Comparison of ENCODE assay signal across 15 mouse cellular contexts in genomic region chr5:67227682-67228444, GRCm38 (mm10). TPM values are rescaled to one million over a fixed set of nuclear protein-coding genes. Genes with fewer than 3 reads are reported as not detected.
DNase-seq lines count a peak whose midpoint lies in the region; ATAC-seq and TF ChIP-seq lines count a peak whose summit lies in the region.
"Had no signal": no experiment of that assay in that cellular context is flagged by ENCODE, and none has a peak within 500 bp of the region (broad histone marks: within the 10 kb centered on the region; RNA-seq: fewer than 3 reads in every experiment).

No protein-coding gene starts in this region.

- no peak for TF ChIP-seq CTCF in forebrain, postnatal 0 days (IDR thresholded peaks at IDR 0.05; ENCODE audit: low read depth)
- no peak for TF ChIP-seq CTCF in midbrain, postnatal 0 days (IDR thresholded peaks at IDR 0.05)

- H3K4me3 ChIP-seq in forebrain, embryonic 10.5 days = peak overlapping the region; percentile 23
- H3K4me3 ChIP-seq in forebrain, postnatal 0 days (ENCODE audit: low read depth, low read length) = no peak overlapping the region
- 0 out of 2 replicates have a peak overlapping the region, but pooled peaks have one; percentile 16 for H3K4me3 ChIP-seq in midbrain, embryonic 10.5 days
- no peak overlapping the region for H3K4me3 ChIP-seq in midbrain, postnatal 0 days (ENCODE audit: low read depth, low read length)
- H3K4me3 ChIP-seq in hindbrain, embryonic 15.5 days = no peak overlapping the region
- no peak overlapping the region for H3K4me3 ChIP-seq in stomach, embryonic 15.5 days (replicated peaks)
- H3K4me3 ChIP-seq: erythroblast, embryonic 14.5 days; liver, embryonic 15.5 days had no signal

- ATAC-seq in forebrain, postnatal 0 days = no peak
- ATAC-seq in midbrain, postnatal 0 days (ENCODE audit: low FRiP score) = no peak
- ATAC-seq in hindbrain, embryonic 15.5 days (ENCODE audit: low FRiP score, low read depth) = no peak
- 0 out of 2 replicates have a peak, but pooled peaks have one; percentile 11 for ATAC-seq in stomach, embryonic 15.5 days (ENCODE audit: insufficient read depth, low FRiP score, low read depth)

- no peak overlapping the region for H3K4me2 ChIP-seq in forebrain, postnatal 0 days (ENCODE audit: low read depth)
- no peak overlapping the region for H3K4me2 ChIP-seq in midbrain, postnatal 0 days (ENCODE audit: low read depth, low read length, poor library complexity, severe bottlenecking)
- no peak overlapping the region; the same call in 1 of the 2 replicates for H3K4me2 ChIP-seq in hindbrain, embryonic 15.5 days
- no peak overlapping the region for H3K4me2 ChIP-seq in stomach, embryonic 15.5 days
- H3K4me2 ChIP-seq: liver, embryonic 15.5 days had no signal

- H3K9ac ChIP-seq in forebrain, postnatal 0 days = no peak overlapping the region
- H3K9ac ChIP-seq in midbrain, postnatal 0 days (replicated peaks; ENCODE audit: low read length, poor library complexity, severe bottlenecking) = no peak overlapping the region
- no peak overlapping the region for H3K9ac ChIP-seq in hindbrain, embryonic 15.5 days
- no peak overlapping the region for H3K9ac ChIP-seq in stomach, embryonic 15.5 days
- H3K9ac ChIP-seq: liver, embryonic 15.5 days had no signal

- H3K9me3 ChIP-seq in forebrain, embryonic 10.5 days = peaks cover 10% of the 10 kb centered on the region
- H3K9me3 ChIP-seq in forebrain, postnatal 0 days (ENCODE audit: low read length) = 0 out of 2 replicates have a peak, but pooled peaks cover 4% of the 10 kb centered on the region
- H3K9me3 ChIP-seq in midbrain, embryonic 10.5 days (replicated peaks) = peaks cover 9% of the 10 kb centered on the region; the same call in 1 of the 2 replicates
- no peaks in the 10 kb centered on the region for H3K9me3 ChIP-seq in midbrain, postnatal 0 days (ENCODE audit: low read length)
- no peaks in the 10 kb centered on the region for H3K9me3 ChIP-seq in hindbrain, embryonic 15.5 days
- no peaks in the 10 kb centered on the region for H3K9me3 ChIP-seq in stomach, embryonic 15.5 days
- H3K9me3 ChIP-seq: liver, embryonic 15.5 days had no signal

- 2% methylated on average over 15 of the region's 15 CpGs for WGBS in forebrain, embryonic 10.5 days
- 9% methylated on average over 14 of the region's 15 CpGs for WGBS in forebrain, postnatal 0 days
- WGBS in midbrain, embryonic 10.5 days = under 1% methylated on average over 15 of the region's 15 CpGs
- WGBS in midbrain, postnatal 0 days = 8% methylated on average over 15 of the region's 15 CpGs
- under 1% methylated on average over 15 of the region's 15 CpGs for WGBS in hindbrain, embryonic 15.5 days
- 7% methylated on average over 15 of the region's 15 CpGs for WGBS in stomach, embryonic 15.5 days

- H3K27ac ChIP-seq in forebrain, embryonic 10.5 days = no peak overlapping the region
- H3K27ac ChIP-seq in forebrain, postnatal 0 days (ENCODE audit: low read depth, low read length) = no peak overlapping the region
- H3K27ac ChIP-seq in midbrain, embryonic 10.5 days (replicated peaks) = no peak overlapping the region
- H3K27ac ChIP-seq in midbrain, postnatal 0 days (ENCODE audit: low read depth, low read length) = no peak overlapping the region
- H3K27ac ChIP-seq in hindbrain, embryonic 15.5 days (replicated peaks) = peak overlapping the region; percentile 6; the same call in 1 of the 2 replicates
- peak overlapping the region; percentile 31; the same call in 1 of the 2 replicates for H3K27ac ChIP-seq in stomach, embryonic 15.5 days
- H3K27ac ChIP-seq: liver, embryonic 15.5 days; macrophage had no signal

- no peaks in the 10 kb centered on the region for H3K36me3 ChIP-seq in forebrain, embryonic 10.5 days (replicated peaks)
- no peaks in the 10 kb centered on the region for H3K36me3 ChIP-seq in forebrain, postnatal 0 days (ENCODE audit: insufficient read depth)
- H3K36me3 ChIP-seq in midbrain, embryonic 10.5 days = no peaks in the 10 kb centered on the region
- no peaks in the 10 kb centered on the region for H3K36me3 ChIP-seq in midbrain, postnatal 0 days (ENCODE audit: insufficient read depth, low read length)
- no peaks in the 10 kb centered on the region for H3K36me3 ChIP-seq in hindbrain, embryonic 15.5 days
- no peaks in the 10 kb centered on the region for H3K36me3 ChIP-seq in stomach, embryonic 15.5 days
- H3K36me3 ChIP-seq: liver, embryonic 15.5 days had no signal

- DNase-seq in forebrain, embryonic 10.5 days (ENCODE audit: extremely low spot score, low spot score) = peak; percentile 39
- no peak for DNase-seq in forebrain, postnatal 0 days
- peak; percentile 50 for DNase-seq in midbrain, embryonic 10.5 days (ENCODE audit: low spot score)
- DNase-seq in midbrain, postnatal 0 days (ENCODE audit: low spot score) = no peak
- DNase-seq in urinary bladder, adult 18-20 months (ENCODE audit: low spot score in 2 of 2) = no peak
- DNase-seq in right cerebral cortex, adult 2 months (ENCODE audit: low spot score in 2 of 2) = no peak
- DNase-seq: adrenal gland, postnatal 14 days; kidney, adult 18-20 months; layer of hippocampus, adult 9-11 months; thymus, adult 18-20 months had no signal

- peaks cover 64% of the 10 kb centered on the region for H3K4me1 ChIP-seq in forebrain, embryonic 10.5 days
- no peaks in the 10 kb centered on the region for H3K4me1 ChIP-seq in forebrain, postnatal 0 days (ENCODE audit: insufficient read depth)
- peaks cover 47% of the 10 kb centered on the region for H3K4me1 ChIP-seq in midbrain, embryonic 10.5 days
- H3K4me1 ChIP-seq in midbrain, postnatal 0 days (ENCODE audit: insufficient read depth, low read length) = no peaks in the 10 kb centered on the region
- peaks cover 19% of the 10 kb centered on the region for H3K4me1 ChIP-seq in hindbrain, embryonic 15.5 days (replicated peaks)
- H3K4me1 ChIP-seq in stomach, embryonic 15.5 days = peaks cover 12% of the 10 kb centered on the region

- peaks cover 100% of the 10 kb centered on the region for H3K27me3 ChIP-seq in forebrain, embryonic 10.5 days (ENCODE audit: poor library complexity, severe bottlenecking)
- peaks cover 85% of the 10 kb centered on the region for H3K27me3 ChIP-seq in forebrain, postnatal 0 days (ENCODE audit: insufficient read depth, low read length)
- H3K27me3 ChIP-seq in midbrain, embryonic 10.5 days (ENCODE audit: low read depth, poor library complexity, severe bottlenecking) = peaks cover 100% of the 10 kb centered on the region
- H3K27me3 ChIP-seq in midbrain, postnatal 0 days (ENCODE audit: insufficient read depth, low read length) = peaks cover 77% of the 10 kb centered on the region
- peaks cover 93% of the 10 kb centered on the region for H3K27me3 ChIP-seq in hindbrain, embryonic 15.5 days
- peaks cover 92% of the 10 kb centered on the region for H3K27me3 ChIP-seq in stomach, embryonic 15.5 days (replicated peaks)

RNA-seq across cellular contexts. Expression of gene Tmem33, which starts 32.5 kb away (rescaled TPM):
- 117 and 133 TPM in 2 replicates for polyA plus RNA-seq in forebrain, embryonic 10.5 days (2016; fragmentation: Nextera tagmentation; extraction: Ambion mirVana)
- total RNA-seq in forebrain, postnatal 0 days (2014; rRNA removed) = 58.7 and 73.1 TPM in 2 replicates
- polyA plus RNA-seq in forebrain, postnatal 0 days (2015; fragmentation: Nextera tagmentation; extraction: Ambion mirVana) = 45.0 and 52.5 TPM in 2 replicates
- 118 and 130 TPM in 2 replicates for polyA plus RNA-seq in midbrain, embryonic 10.5 days (2016; fragmentation: Nextera tagmentation; extraction: Ambion mirVana)
- total RNA-seq in midbrain, postnatal 0 days (2014; rRNA removed) = 68.1 and 74.6 TPM in 2 replicates
- 49.8 and 55.0 TPM in 2 replicates for polyA plus RNA-seq in midbrain, postnatal 0 days (2015; fragmentation: Nextera tagmentation; extraction: Ambion mirVana)
- polyA plus RNA-seq in hindbrain, embryonic 15.5 days (2015; fragmentation: Nextera tagmentation; extraction: Ambion mirVana) = 77.6 and 82.5 TPM in 2 replicates
- 91.6 and 98.1 TPM in 2 replicates for polyA plus RNA-seq in stomach, embryonic 15.5 days (2015; fragmentation: Nextera tagmentation; extraction: Ambion mirVana)

Comparison
In these comparisons a context has a peak if more than half of its experiments do, and no peak if none do; other contexts are left out.
1. DNase-seq: peak in forebrain, embryonic 10.5 days (single experiment) and midbrain, embryonic 10.5 days (single experiment); none in forebrain, postnatal 0 days (single experiment), midbrain, postnatal 0 days (single experiment), urinary bladder, adult 18-20 months (0 of 2) and right cerebral cortex, adult 2 months (0 of 2).
2. H3K4me3 ChIP-seq: peak in forebrain, embryonic 10.5 days (single experiment) and midbrain, embryonic 10.5 days (single experiment); none in forebrain, postnatal 0 days (single experiment), midbrain, postnatal 0 days (single experiment), hindbrain, embryonic 15.5 days (single experiment) and stomach, embryonic 15.5 days (single experiment).
3. H3K27ac ChIP-seq: peak in hindbrain, embryonic 15.5 days (single experiment) and stomach, embryonic 15.5 days (single experiment); none in forebrain, embryonic 10.5 days (single experiment), forebrain, postnatal 0 days (single experiment), midbrain, embryonic 10.5 days (single experiment) and midbrain, postnatal 0 days (single experiment).